Mouse (Mus musculus): ENCODE results near the gene Dirc2. TPM values are rescaled to one million over a fixed set of nuclear protein-coding genes. Genes with fewer than 3 reads are reported as not detected.

Gene Dirc2
- polyA plus RNA-seq, 1 experiment from 2014 or later, result 13.1 TPM

- H3K4me1 ChIP-seq, result no peaks in the 10 kb centered on the region
- no peaks in the 10 kb centered on the region for H3K27me3 ChIP-seq
- H3K27ac ChIP-seq, result no peak overlapping the region
- no peak overlapping the region for H3K9ac ChIP-seq
- H3K4me2 ChIP-seq, result no peak overlapping the region
- ATAC-seq (ENCODE audit: insufficient number of reproducible peaks, low FRiP score, low TSS enrichment, low read depth), result no peak
- no peak overlapping the region for H3K4me3 ChIP-seq
- H3K9me3 ChIP-seq, result no peaks in the 10 kb centered on the region
- peaks cover 7% of the 10 kb centered on the region; the same call in 1 of the 2 replicates for H3K36me3 ChIP-seq
- WGBS, result 74% methylated on average over 8 of the region's 8 CpGs
Measured at GRCm38 (mm10) chr16:35729151-35729738, 39.9 kb downstream of the Dirc2 start.

DNA sequence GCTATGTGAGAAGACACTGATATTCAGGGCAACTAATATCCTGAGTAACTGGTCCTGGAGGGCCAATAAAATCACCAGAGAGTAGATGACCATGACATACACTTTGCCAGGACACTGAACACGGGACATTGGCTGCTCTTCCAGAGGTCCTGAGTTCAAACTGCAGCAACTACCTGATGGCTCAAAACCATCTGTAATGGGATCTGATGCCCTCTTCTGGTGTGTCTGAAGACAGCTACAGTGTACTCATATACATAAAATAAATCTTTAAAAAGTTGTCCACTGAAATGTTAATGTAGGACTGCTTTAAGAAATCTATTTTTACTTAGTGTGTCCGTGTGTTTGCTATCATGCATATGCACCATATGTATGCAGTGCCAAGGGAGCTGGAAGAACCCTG lies 42.6 kb downstream of the Dirc2 start:
- Histone ChIP-seq H3K9me3 (no peaks in the 10 kb centered on the region), H3K27me3 (no peaks in the 10 kb centered on the region), H3K4me2 (no peak overlapping the region), H3K4me3 (no peak overlapping the region), H3K27ac (no peak overlapping the region), H3K36me3 (peaks cover 6% of the 10 kb centered on the region; the same call in 1 of the 2 replicates), H3K4me1 (no peaks in the 10 kb centered on the region), H3K9ac (no peak overlapping the region)
- no peak for ATAC-seq (ENCODE audit: insufficient number of reproducible peaks, low FRiP score, low TSS enrichment, low read depth)
- WGBS, result 74% methylated on average over 2 of the region's 2 CpGs

DNA sequence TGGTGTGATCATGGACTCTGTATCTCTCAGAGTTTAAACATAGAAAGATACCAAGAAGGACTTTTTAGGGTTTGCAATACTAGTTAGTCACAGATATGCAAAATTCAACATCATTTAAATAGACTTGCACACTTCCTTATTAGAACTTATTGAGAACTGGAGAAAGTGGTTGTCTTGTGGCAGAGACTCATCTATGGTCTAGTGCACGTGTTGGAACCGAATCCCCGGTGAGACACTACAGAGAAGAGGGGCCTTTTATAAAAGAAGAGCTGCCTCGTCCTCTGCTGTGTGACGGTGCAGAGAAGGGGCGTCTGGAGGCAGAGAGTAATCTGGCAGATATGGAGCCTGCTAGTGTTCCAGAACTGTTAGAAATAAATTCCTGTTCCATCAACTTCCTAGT lies 44.6 kb downstream of the Dirc2 start:
- no peak for ATAC-seq (ENCODE audit: insufficient number of reproducible peaks, low FRiP score, low TSS enrichment, low read depth)
- Histone ChIP-seq H3K9ac (no peak overlapping the region), H3K27me3 (no peaks in the 10 kb centered on the region), H3K4me2 (no peak overlapping the region), H3K27ac (no peak overlapping the region), H3K9me3 (no peaks in the 10 kb centered on the region), H3K4me3 (no peak overlapping the region), H3K4me1 (no peaks in the 10 kb centered on the region), H3K36me3 (peaks cover 10% of the 10 kb centered on the region; the same call in 1 of the 2 replicates)
- 87% methylated on average over 6 of the region's 6 CpGs for WGBS

GRCm38 (mm10) chr16:35717761-35718160 lies 51.4 kb downstream of the Dirc2 start:
- WGBS, result 80% methylated on average over 5 of the region's 5 CpGs
- Histone ChIP-seq H3K9me3 (no peaks in the 10 kb centered on the region; the same call in 1 of the 2 replicates), H3K27ac (no peak overlapping the region), H3K4me2 (no peak overlapping the region), H3K9ac (no peak overlapping the region), H3K4me1 (peaks cover 3% of the 10 kb centered on the region; the same call in 1 of the 2 replicates), H3K36me3 (peaks cover 16% of the 10 kb centered on the region; the same call in 1 of the 2 replicates), H3K27me3 (no peaks in the 10 kb centered on the region), H3K4me3 (no peak overlapping the region)
- no peak for ATAC-seq (ENCODE audit: insufficient number of reproducible peaks, low FRiP score, low TSS enrichment, low read depth)

DNA sequence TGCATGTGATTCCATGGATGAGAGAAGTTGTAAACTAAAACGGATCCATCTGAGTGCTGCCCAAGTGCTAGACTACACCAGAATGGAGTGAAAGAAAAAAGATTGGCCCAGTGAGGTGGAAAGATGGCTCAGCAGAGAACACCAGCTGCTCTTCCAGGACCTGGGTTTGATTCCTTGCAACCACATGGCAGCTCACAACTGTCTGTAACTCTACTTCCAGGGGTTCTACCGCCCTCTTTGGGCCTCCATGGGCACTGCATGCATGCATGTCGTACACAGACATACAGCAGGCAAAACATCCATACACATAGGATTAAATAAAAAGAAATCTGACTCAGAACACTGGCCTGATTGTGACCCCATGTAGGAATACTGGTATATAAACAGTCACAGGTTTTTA lies 52.9 kb downstream of the Dirc2 start:
- peaks cover 16% of the 10 kb centered on the region; the same call in 1 of the 2 replicates for H3K36me3 ChIP-seq
- peaks cover 3% of the 10 kb centered on the region; the same call in 1 of the 2 replicates for H3K4me1 ChIP-seq
- ATAC-seq (ENCODE audit: insufficient number of reproducible peaks, low FRiP score, low TSS enrichment, low read depth), result no peak
- 80% methylated on average over 3 of the region's 3 CpGs for WGBS
- no peak overlapping the region for H3K4me2 ChIP-seq
- no peak overlapping the region for H3K9ac ChIP-seq
- H3K27me3 ChIP-seq, result no peaks in the 10 kb centered on the region
- H3K4me3 ChIP-seq, result no peak overlapping the region
- no peak overlapping the region for H3K27ac ChIP-seq
- H3K9me3 ChIP-seq, result no peaks in the 10 kb centered on the region; the same call in 1 of the 2 replicates

GRCm38 (mm10) chr16:35715771-35716170 lies 53.4 kb downstream of the Dirc2 start:
- WGBS, result 82% methylated on average over 5 of the region's 5 CpGs
- no peak overlapping the region for H3K27ac ChIP-seq

DNA sequence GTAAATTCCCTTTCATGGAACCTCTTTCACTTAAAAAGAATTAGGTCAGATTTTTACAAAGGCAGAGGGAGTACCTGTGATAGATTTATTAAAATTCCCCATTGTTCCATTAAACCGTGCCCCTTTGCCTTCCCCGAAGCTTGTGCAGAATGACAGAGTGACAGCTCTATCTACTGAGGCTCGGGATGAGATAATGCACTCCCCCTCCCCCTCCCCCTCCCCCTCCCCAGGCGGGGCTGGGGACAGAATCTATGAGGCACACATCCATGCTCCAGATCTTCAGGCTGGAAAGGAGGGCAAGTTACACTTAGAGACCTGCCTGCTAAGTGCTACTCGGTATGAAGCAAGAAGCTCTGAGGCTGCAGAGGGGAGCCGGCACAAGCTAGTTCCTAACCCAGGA lies 53.8 kb downstream of the Dirc2 start:
- Histone ChIP-seq H3K9me3 (no peaks in the 10 kb centered on the region; the same call in 1 of the 2 replicates), H3K27me3 (no peaks in the 10 kb centered on the region), H3K4me3 (no peak overlapping the region), H3K36me3 (peaks cover 10% of the 10 kb centered on the region; the same call in 1 of the 2 replicates), H3K9ac (no peak overlapping the region), H3K27ac (no peak overlapping the region), H3K4me1 (peaks cover 6% of the 10 kb centered on the region; the same call in 1 of the 2 replicates), H3K4me2 (no peak overlapping the region)
- no peak for ATAC-seq (ENCODE audit: insufficient number of reproducible peaks, low FRiP score, low TSS enrichment, low read depth)
- 54% methylated on average over 6 of the region's 6 CpGs for WGBS

More at GRCm38 (mm10) chr16:35715771-35716170, 53.4 kb downstream of the Dirc2 start:
- Histone ChIP-seq H3K4me2 (no peak overlapping the region), H3K9me3 (no peaks in the 10 kb centered on the region; the same call in 1 of the 2 replicates), H3K27me3 (no peaks in the 10 kb centered on the region), H3K36me3 (peaks cover 14% of the 10 kb centered on the region; the same call in 1 of the 2 replicates), H3K4me3 (no peak overlapping the region), H3K9ac (no peak overlapping the region), H3K4me1 (peaks cover 6% of the 10 kb centered on the region; the same call in 1 of the 2 replicates)
- ATAC-seq (ENCODE audit: insufficient number of reproducible peaks, low FRiP score, low TSS enrichment, low read depth), result no peak

GRCm38 (mm10) chr16:35714689-35715088 lies 54.5 kb downstream of the Dirc2 start:
- WGBS, result 83% methylated on average over 7 of the region's 7 CpGs
- ATAC-seq (ENCODE audit: insufficient number of reproducible peaks, low FRiP score, low TSS enrichment, low read depth), result no peak
- H3K27me3 ChIP-seq, result no peaks in the 10 kb centered on the region
- H3K4me1 ChIP-seq, result peaks cover 6% of the 10 kb centered on the region; the same call in 1 of the 2 replicates
- H3K27ac ChIP-seq, result no peak overlapping the region
- no peak overlapping the region for H3K4me3 ChIP-seq
- H3K9me3 ChIP-seq, result no peaks in the 10 kb centered on the region; the same call in 1 of the 2 replicates
- no peak overlapping the region for H3K4me2 ChIP-seq
- H3K36me3 ChIP-seq, result peaks cover 9% of the 10 kb centered on the region; the same call in 1 of the 2 replicates
- H3K9ac ChIP-seq, result no peak overlapping the region

- no peak for ATAC-seq (ENCODE audit: insufficient number of reproducible peaks, low FRiP score, low TSS enrichment, low read depth)
- Histone ChIP-seq H3K36me3 (peaks cover 7% of the 10 kb centered on the region; the same call in 1 of the 2 replicates), H3K4me2 (no peak overlapping the region), H3K9ac (no peak overlapping the region), H3K27me3 (no peaks in the 10 kb centered on the region), H3K4me3 (no peak overlapping the region), H3K4me1 (peaks cover 6% of the 10 kb centered on the region; the same call in 1 of the 2 replicates), H3K27ac (no peak overlapping the region), H3K9me3 (no peaks in the 10 kb centered on the region; the same call in 1 of the 2 replicates)
- WGBS, result 33% methylated on average over 7 of the region's 7 CpGs
Measured at GRCm38 (mm10) chr16:35713606-35714005, 55.5 kb downstream of the Dirc2 start.

DNA sequence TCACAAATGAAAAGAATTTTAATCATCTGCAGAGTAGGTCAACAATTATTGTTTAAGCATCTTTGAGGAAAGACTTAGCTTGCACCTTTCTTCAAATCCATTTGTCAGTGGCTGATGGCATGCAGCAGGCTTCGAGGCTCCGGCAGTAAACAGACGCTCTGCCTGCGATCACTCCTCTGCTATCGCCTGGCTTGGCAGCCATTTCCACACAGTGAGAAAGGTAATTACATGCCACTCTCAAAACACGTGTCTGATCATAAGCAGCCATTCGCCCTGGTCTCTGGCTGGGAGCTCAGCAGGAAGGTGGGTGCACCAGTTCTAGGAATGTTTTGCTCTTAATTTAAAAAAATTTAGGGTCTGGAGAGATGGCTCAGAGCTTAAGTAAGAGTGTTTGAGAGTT lies 58.2 kb downstream of the Dirc2 start:
- H3K27me3 ChIP-seq, result no peaks in the 10 kb centered on the region
- ATAC-seq (ENCODE audit: insufficient number of reproducible peaks, low FRiP score, low TSS enrichment, low read depth), result no peak

GRCm38 (mm10) chr16:35707004-35707403 lies 62.2 kb downstream of the Dirc2 start:
- Histone ChIP-seq H3K27me3 (no peaks in the 10 kb centered on the region), H3K4me3 (no peak overlapping the region), H3K27ac (no peak overlapping the region), H3K9me3 (no peaks in the 10 kb centered on the region), H3K4me2 (no peak overlapping the region), H3K4me1 (peaks cover 2% of the 10 kb centered on the region; the same call in 1 of the 2 replicates), H3K36me3 (peaks cover 6% of the 10 kb centered on the region; the same call in 1 of the 2 replicates), H3K9ac (no peak overlapping the region)
- WGBS, result 79% methylated on average over 5 of the region's 5 CpGs
- ATAC-seq (ENCODE audit: insufficient number of reproducible peaks, low FRiP score, low TSS enrichment, low read depth), result no peak

More for the DNA sequence above, 58.2 kb downstream of the Dirc2 start:
- H3K4me3 ChIP-seq, result no peak overlapping the region
- H3K27ac ChIP-seq, result no peak overlapping the region
- H3K9me3 ChIP-seq, result no peaks in the 10 kb centered on the region
- H3K9ac ChIP-seq, result no peak overlapping the region
- H3K36me3 ChIP-seq, result no peaks in the 10 kb centered on the region
- H3K4me1 ChIP-seq, result peaks cover 6% of the 10 kb centered on the region; the same call in 1 of the 2 replicates
- H3K4me2 ChIP-seq, result no peak overlapping the region
- WGBS, result 23% methylated on average over 7 of the region's 7 CpGs

- H3K4me3 ChIP-seq, result no peak overlapping the region
- H3K4me1 ChIP-seq, result no peaks in the 10 kb centered on the region
- H3K9me3 ChIP-seq, result no peaks in the 10 kb centered on the region
- no peak overlapping the region for H3K27ac ChIP-seq
- no peak overlapping the region for H3K4me2 ChIP-seq
- no peak for ATAC-seq (ENCODE audit: insufficient number of reproducible peaks, low FRiP score, low TSS enrichment, low read depth)
- 71% methylated on average over 14 of the region's 14 CpGs for WGBS
- peaks cover 6% of the 10 kb centered on the region; the same call in 1 of the 2 replicates for H3K36me3 ChIP-seq
- no peak overlapping the region for H3K9ac ChIP-seq
- H3K27me3 ChIP-seq, result no peaks in the 10 kb centered on the region
Measured at GRCm38 (mm10) chr16:35704796-35705195, 64.4 kb downstream of the Dirc2 start.

Measured in limb, embryonic 15.5 days (tissue).